Mouse (Mus musculus) heart, adult 18-20 months (tissue): ENCODE data around the gene Map6. TPM values are rescaled to one million over a fixed set of nuclear protein-coding genes. Genes with fewer than 3 reads are reported as not detected.

Experiments
- DNase-seq, 2 experiments: peaks; one replicate each; pipeline ENCODE4 v3.0.0; 2021 to 2022; ENCODE audit warnings: mixed read lengths in 1 of 2
- total RNA-seq, 2 experiments: library from RNA; stranded (reverse); gene quantifications; 2 replicates each; pipeline ENCODE4 v1.2.3; 2021

Gene Map6
- total RNA-seq, 2 experiments from 2014 or later = 3.7 to 5.1 TPM

DNA sequence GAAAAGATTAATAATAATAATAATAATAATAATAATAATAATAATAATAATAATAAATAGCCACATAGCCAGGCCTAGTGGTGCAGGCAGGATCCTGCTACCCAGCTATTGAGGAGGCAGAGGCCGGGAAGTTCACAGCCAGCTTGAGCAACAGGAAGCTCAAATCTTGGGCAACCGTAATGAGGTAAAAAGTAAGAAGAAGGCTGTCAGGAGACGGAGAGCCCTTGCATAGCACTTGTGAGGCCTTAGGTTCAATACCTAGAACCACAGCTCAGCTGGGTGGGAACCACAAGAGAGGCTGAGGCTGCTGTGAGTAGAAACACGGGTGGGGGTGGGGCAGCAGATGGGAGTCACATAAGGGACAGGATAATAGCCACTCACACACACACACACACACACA lies 47.3 kb downstream of the Map6 start:
- no peak for DNase-seq

DNA sequence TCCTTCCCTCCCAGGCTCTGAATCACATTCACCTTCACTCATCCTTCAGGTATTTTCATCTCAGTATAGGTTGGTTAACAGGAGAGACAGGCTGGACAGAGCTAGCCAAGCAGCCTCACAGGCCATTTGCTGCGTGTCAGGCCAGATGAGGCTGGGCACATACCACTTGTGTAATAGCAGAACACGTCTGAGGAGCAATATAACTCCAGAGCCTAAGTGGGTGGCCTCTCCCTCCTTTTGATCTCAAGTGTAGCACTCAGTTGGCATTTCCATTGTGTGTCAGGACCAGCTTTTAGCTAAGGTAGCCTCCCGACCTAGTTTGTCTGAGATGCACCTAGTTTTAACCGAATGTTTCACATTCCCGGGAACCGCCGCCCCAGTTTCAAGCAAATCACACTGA lies 49.0 kb downstream of the Map6 start:
- no peak for DNase-seq

DNA sequence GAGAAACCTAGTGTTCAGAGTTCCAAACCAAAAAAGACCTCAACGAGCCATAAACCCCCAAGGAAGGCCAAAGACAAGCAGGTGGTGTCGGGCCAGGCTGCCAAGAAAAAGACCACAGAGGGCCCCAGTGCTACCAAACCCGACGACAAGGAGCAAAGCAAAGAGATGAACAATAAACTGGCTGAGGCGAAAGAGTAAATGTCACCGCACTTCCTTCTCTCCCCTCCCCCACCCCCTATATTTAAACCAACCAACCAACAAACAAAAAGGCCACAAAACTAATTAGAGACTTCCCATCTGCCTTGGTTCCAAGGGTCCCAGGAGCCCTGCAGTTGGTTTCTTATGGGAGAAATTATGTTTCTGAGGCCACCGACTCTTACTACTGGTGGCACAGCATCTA lies 50.2 kb downstream of the Map6 start:
- no peak for DNase-seq

DNA sequence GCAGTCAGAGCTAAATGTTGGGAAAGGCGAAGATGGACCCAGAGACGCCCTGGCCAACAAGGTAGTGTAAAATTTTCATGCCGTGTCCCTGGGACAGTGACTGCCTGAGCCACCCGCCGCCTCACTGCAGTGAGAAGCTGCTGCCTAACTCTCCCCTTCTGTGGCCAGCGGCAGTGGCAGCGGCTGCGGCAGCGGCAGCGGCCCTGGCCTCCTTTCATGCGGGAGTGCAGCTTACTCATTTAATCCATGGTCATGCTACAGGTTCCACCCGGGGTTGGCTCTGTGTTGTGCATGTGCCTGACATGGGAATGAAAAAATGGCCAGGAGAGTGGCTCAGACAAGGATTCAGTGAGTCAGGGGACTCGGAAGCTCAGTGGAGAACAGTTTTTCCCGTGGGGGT lies 53.3 kb downstream of the Map6 start:
- no peak for DNase-seq

DNA sequence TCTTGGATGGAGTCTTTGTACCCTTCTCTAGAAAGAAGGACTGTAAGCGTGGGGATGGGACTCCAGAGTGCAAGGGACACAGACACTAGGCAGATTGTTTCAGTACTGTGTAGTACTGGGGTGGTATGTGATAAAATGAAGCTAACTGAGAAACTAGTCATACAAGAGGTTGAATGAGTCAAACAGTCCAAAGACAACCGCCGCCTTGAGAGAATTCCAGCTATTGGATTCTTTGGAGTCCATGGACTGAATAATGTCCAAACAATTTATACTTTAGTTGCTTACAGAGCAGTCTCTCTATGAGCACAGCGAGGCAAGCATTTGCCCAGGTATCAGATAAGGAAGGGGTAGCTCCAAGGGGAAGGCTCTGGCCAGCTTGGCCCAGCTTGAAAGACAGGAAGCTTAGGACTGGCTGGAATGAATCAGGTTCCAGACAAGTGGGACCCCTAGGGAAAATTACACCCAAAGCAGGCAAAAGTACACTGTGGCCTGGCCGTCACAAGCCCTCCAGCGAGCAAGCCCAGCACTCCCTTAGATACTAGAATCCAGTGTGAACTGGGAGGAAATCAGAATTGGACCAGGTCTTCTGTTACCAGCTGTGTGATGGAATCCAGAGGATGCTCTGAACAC lies 55.6 kb downstream of the Map6 start:
- peak; percentile 33 to 62 for DNase-seq

DNA sequence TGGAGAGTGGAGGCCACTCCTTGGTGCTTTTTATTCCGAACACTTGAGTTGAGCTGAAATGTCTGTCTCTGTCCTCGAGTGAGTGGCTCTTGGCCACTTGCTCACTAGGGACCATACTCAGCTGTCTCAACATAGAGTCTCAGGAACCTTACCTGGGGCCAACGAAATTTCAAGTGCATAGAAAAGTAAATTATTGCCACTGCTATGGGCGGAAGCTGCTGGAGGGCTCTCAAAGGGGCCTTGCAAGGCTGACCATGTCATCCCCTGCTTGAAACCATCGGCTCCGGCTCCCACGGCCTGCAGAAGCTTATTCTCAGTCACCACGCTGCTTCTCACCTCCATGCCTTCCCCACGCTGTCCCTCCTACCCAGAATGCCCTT lies 56.1 kb downstream of the Map6 start:
- DNase-seq = no peak

DNA sequence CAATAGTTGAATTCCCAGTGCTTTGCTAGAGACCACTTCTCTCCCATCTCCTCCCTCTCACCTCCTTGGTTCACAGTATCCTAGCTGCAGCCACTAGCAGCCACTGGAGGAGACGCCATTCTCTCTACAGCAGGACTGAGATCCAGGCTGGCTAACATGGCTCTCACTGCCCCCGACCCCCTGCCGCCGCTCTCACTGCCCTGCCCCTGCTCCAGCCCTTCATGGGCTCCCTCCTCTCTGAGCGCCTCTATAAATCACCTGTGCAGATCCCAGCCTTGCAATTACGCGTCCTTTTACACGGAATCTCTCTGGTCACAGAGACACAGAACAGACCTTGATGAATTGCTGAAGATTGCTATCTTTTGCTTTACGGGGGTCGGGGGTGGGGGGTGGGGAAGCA lies 57.6 kb downstream of the Map6 start:
- DNase-seq = no peak

DNA sequence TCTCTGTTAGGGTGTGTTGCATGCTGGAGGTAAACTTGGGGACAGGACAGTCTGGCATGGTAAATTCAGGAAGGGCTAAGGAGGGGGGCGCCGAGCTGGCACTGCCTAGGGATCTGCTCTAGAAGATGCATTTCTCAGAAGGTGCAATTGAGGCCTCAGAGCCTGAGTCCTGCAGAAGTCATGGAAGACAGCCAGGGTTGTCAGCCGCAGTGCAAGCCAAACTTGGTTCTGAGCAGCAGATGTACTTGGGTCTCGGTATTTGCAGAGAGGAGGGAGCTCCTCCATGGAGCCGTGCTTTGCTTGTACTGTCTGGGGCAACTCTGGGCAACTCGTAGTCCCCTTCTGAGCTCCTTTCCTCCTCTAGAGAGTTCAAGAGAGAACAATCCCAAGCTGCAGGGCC lies 58.9 kb downstream of the Map6 start:
- peak; percentile 38 to 39 for DNase-seq

DNA sequence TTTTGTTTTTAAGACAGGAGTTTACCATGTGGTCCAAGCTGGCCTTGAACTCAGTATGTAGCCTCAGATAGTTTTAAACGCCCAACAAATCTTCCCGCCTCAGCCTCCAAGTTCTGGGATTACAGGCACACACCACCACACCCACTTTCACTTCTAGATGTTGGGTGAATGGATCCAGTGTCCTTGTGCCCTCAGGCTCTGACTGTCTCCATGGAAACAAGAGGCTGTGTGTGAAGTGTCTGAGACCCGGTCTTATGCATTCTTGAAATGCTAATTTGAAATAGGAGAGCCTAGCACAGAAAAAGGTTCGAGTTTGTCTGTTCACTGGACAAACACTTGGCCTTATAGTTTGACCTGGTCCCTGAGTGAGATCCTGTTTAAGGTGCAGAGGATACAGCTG lies 61.6 kb downstream of the Map6 start:
- no peak for DNase-seq

DNA sequence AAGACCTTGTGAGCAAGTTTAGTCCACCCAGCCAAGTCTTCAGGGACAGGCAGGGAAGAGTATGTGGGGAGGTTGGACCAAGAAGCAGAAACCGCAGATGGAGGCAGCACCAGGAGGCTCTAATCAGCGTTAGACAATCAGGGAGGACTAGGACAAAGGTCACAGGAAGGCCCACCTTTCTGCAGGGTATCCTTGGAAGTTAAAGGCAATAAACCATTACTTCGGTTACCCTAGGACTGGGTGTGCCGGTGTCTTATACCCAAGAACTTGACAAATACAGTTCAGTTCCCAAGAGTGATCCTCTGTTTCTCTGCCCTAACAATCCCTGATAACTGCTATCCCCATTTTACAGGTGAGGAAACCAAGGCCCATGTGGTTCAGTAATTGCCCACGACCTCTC lies 62.8 kb downstream of the Map6 start:
- no peak for DNase-seq

DNA sequence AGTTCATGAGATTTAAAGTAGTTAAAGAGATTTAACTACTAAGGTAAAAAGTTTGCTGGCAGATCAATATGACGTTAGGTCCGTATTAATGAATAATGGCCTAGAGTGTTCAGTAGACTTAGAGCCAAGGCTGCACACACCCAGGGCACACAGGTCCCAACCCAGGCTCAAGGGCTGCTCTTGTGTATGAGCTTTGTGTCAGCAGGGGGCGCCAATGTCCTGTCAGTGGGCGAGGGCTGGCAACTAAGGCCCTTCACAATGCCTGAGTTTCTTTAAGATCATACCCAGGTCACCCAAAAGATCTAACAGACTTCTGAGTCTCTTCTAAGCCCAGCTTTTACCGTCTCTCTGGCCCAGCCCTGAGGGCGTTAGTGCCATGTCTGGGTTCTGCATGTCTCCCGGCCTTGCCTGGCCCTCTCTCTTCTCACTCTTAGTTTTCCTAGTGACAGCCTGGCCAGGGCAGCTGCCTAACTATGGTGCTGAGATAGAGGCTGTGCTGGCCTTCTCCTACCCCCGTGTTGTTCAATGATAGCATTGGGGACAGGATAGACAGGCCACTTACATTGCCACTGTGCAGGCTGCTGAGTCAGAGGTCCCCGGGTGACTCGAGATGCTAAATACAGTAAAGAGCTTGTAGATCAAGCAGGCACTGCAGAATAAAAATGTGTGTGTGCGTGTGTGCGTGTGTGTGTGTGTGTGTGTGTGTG lies 65.7 kb downstream of the Map6 start:
- DNase-seq = peak; percentile 83 to 97

DNA sequence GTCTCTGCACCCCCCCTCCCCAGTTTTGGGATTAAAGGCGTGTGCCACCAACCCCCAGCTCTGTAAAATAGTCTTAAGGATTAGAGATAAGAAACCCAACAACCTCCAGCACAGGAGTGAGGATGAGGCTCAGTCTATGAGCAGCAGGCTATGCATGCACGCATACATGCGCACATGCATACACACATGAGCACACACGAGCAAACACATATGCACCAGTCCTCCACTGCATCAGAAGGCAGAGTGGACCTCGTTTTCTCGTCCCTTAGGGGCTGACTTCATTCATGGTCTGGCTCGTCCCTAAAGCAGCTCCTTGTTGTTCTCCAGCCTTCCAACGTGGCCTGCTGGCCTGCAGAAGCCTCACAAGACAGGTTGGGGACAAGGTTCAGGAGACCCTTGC lies 73.5 kb downstream of the Map6 start:
- no peak for DNase-seq

DNA sequence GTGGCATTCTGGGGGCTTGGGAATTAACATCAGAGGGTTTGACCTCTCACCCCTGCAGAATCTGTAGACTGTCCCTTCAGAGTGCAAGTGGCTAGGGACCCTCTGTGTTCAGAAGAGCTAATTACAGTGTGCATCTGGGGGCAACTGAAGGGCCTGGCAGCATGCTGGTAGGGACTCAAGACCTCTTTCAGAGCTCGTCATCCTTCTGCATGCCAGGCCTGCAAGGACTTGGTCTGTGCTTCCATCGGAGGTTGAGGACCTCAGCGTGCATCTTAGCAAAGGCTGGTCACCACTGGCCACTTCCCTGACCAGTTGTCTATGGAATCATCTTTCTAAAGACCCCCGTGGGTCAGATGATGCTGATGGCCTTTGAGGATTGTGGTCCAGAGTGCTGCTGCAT lies 76.3 kb downstream of the Map6 start:
- no peak for DNase-seq

DNA sequence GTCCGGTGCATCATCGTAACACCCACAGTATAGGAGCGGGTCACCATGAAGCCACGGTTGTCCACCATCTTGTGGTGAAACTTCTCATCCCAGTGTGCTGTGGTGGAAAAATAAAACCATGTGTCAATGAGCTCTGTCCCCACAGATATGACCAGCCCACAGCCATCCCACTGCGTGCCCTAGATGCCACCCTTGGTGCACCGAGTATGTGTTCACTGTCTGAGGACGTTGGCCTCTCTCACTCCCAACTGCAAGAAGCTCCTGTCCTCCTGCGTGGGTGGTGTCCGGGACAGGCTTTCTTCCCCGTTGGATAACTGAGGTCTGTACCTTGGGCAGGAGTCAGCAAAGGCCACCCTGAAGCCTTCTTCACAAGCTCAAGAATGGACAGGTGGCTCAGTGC lies 80.0 kb downstream of the Map6 start:
- DNase-seq = no peak

DNA sequence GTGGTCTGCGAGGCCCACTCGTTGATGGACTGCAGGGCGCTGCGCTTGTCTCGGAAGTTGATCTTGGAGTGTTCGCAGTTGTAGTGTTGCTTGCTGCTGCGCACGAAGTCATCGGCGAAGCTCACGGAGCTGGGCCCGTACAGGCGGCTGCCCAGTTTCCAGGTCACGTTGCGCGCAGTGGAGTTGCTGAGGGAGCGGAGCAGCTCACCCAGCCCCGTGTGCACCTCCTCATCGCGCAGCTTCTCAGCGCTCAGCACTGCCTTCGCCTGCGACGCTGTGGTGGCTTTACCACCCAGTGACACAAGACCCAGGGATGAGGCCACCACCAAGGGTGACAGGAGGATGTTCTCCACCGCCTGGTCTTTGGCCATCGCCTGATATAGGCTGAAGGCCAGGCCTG lies 81.6 kb downstream of the Map6 start:
- no peak for DNase-seq

DNA sequence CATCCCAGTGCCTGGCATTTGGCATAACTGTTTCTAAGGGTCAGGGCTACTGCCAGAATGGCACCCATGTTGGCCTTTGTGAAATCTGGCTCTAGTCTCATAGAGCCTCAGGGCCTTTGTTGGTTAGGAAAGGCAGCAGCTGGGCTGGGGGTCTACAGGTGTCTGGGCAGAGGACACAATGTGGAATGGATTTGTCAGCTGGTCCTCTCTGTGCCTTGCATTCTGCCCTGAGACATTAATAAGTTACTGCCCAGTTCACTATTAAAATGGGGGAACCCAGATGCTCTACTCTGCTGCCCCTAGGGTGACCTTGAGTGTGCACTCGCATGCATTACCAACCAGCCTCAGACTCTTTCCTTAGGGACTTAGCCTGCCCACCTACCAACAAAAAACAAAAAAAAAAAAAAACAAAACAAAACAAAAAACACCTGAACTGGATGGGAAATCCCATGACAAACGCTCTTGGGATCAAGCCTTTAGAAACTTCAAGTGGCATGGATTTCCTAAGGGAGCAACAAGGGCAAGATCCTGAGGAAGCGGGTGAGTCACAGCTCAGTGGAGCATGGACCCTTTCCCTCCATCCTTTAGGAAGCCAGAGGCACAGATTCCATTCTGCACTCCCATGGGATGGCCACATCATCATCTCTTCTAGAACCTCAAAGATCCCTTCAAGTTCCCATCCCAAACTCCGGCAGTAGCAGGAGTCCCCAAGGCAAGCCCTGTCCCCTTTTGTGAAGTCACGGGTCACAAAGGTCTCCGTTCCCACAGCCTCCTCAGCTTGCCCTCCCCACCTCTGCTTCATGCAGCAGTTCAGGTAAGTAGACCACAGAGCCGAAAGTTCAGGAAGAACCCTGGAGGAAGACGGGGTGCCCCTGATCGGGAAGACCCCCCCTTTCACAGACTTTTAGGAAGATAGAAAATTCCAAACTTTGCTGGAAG lies 82.8 kb downstream of the Map6 start:
- no peak for DNase-seq

DNA sequence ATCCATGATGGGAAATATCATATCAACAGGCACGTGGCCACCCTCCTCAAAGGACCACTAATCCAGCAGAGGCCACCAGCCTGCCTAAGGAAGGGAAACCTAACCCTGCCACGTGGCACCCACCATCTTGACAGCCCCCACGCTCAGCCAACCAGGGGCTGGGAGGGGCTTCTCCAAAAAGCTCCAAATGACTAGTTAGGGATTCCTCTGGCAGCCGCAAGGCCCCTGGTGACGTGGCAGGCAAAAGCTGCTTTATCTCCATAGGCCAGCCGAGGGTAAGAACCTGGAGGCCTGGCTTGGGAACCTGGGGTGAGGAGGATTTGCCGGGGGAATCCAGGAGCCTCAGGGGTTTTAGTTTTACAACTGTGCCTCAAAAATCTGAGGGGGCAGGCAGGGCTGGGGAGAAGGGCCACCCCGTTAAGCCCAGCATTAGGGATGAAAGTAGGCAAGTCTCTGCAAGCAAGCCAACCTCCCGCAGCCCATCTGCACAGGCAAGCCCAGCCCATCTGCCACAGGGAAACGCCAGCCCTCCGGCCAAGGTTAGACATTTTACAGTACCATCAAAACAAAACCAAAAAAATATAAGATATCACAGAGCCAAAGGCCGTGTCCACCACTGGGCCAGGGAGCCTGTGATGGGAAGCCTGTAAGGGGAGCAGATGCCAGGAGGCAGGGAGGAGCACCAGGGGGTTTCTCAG lies 84.0 kb downstream of the Map6 start:
- DNase-seq = peak; percentile 60 to 63

DNA sequence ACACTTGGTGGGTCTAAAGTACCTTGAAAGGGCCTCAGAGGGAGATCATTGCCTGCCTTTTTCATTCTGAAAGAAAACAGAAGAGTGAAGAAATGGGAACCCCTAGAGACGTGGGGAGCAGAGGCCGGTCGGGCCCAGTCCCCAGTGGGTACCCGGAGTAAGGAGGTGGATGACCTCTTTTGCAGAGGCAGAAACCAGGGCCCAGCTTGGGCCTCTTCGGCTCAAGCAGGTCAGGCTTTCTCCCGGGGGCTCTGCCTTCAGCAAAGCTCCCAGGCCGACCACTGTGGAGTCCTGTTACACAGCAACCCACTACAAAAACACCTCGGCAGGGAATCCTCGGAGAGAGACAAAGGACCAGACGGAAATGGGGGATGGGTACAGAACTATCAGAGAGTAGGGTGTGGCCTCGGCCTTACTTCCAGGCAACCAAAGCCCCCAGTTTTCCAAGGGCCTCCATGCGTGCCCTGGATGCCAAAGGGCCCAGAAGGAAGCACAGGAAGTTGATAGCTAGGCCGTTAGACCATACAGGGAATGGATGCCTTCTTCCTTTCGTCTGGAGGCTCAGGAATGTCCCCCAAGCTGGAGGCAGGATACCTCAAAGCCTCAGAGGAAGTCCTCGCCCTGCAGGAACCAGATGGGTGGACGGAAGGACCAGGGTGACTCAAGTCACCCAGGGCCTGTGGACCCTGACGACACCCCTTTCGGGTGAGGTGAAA lies 84.7 kb downstream of the Map6 start:
- peak; percentile 71 to 79 for DNase-seq

DNA sequence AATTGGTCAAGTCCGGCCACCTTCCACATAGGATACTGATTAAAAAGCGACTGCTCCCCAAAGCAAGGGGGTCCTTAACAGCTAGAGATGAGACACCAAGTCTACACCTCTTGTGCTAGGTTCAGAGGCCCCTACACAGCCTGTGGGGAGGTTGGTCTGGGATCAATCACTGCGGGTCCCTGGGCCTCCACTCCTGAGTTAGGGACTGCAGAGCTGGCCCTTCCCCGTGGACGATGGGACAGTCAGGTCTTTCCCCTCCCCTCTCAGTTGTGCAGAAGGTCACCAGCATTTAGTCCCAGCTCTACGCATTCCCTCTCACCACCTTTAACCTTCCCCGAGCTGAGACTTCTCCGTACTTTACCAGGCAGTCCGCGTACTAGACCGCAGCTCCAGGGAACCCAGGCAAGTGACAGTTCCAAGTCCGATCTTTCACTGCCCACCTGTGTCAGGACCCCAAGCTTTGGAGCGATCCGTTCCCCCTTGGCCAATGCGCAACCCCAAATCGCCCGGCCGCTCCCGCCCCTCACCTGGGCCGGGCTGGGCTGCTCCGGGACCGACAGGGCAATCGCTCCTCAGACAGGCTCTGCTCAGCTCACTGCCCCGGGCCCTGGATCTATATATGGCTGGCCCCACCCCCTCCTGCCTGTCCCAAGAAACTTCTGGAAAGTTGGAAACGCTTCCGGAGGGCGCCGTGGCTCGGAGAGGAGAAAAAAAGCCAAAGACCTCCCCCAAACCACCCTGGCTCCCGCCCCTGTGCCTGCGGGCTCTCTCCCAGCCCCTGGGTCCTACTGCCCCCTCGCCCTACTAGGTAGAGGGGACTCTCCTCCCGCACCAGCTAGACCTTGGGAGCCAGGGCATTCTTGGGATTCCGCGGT lies 85.5 kb downstream of the Map6 start, which contains the start of gene Serpinh1:
Gene Serpinh1, minus strand, starts transcription at position 714 of the 875 bp plus-strand sequence.
- peak; percentile 95 to 96 for DNase-seq

DNA sequence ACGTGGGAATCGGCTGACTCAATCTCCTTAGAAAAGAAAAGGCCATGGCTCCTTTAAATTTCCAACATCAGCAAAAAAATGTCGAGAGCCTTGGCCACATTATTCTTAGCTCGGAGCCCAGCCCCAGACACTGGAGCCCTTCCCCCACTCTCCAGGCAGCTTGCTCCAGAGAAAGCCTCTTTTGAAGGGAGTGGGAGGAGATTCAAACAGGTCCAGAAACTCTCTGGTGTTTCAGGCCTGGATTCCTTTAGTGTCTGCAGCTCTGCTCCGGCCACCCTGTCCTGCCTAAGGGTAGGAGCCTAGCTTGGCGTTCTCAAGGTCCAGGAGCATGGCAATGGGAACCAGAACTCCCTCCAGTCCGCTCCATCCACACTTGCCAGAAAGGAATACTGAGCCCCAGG lies 88.5 kb downstream of the Map6 start:
- DNase-seq = peak; percentile 87 to 92
